Mouse (Mus musculus) telencephalon, adult 2 months (tissue): ENCODE results near the gene Nrxn2.
A peak's percentile ranks its signal among the peaks of the same experiment; 100 is the strongest.

Experiments
- DNase-seq: peaks from one replicate; pipeline ENCODE4 v3.0.0-alpha.2; 2011; ENCODE audit warnings: low read depth, low spot score

Nrxn2 gene

GRCm38 (mm10) chr19:6416894-6417761 is 1.4 kb upstream of the Nrxn2 start:
- no peak for DNase-seq

DNA sequence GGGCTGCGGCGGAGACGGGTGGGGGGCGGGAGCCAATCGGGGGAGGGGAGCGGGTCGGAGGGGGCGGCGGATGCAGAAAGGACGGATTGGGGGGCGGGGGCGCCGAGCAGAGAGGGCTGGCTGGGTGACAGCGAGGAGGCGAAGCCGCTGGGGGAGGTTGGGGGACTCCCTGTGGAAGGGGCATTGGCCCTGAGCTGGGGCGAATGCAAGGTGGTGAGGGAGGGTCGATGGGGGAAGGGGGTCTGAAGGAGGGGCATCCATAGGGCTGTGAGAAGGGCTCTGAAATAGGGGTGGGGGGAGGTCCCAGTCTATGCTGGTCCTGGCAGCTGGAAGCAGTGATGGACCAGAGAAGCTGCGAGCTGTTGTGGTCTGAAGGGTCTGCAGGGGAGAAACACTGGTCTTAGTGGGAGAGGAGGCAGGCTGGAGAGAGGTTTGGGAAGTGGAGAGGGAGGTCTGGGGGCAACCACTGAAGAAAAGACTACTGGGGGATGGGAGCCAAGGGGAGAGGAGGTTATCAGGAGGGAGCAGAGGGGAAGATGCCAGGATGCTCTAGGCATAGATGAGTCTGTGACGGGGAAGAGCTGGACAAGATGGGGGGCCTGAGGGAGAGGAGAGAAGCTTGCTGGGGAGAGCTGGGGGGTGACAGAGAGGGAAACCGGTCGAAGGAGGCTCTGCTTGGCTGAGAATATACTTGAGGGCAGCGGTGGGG is 607 bp downstream of the Nrxn2 start:
- no peak for DNase-seq

- DNase-seq: no peak
Observed at GRCm38 (mm10) chr19:6419805-6420310, 1.3 kb downstream of the Nrxn2 start.

GRCm38 (mm10) chr19:6420481-6421210 is 2.1 kb downstream of the Nrxn2 start:
- no peak for DNase-seq

GRCm38 (mm10) chr19:6421211-6421590 is 2.7 kb downstream of the Nrxn2 start:
- peak; percentile 73 for DNase-seq

DNA sequence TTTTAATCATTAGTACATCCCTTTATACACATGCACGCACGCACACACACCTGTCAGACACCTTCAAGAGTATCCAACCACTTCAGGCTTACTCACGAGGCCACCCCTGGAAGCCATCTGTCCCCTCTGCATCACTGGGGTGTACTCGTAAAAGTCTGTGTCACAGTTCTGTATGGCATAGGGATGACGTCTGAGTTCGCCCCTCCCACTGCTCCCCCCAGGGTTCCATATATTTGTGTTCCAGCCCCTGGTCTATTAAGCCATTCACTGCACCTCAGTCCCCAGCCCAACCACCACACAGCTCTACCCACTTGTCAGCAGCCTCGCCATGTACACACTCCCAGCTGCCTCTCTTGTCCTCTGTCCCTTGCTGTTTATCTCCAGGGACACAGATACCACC is 3.5 kb downstream of the Nrxn2 start:
- no peak for DNase-seq

GRCm38 (mm10) chr19:6423241-6423640 is 4.7 kb downstream of the Nrxn2 start:
- peak; percentile 64 for DNase-seq

- DNase-seq: no peak
Observed at GRCm38 (mm10) chr19:6424137-6424881, 5.8 kb downstream of the Nrxn2 start.

DNA sequence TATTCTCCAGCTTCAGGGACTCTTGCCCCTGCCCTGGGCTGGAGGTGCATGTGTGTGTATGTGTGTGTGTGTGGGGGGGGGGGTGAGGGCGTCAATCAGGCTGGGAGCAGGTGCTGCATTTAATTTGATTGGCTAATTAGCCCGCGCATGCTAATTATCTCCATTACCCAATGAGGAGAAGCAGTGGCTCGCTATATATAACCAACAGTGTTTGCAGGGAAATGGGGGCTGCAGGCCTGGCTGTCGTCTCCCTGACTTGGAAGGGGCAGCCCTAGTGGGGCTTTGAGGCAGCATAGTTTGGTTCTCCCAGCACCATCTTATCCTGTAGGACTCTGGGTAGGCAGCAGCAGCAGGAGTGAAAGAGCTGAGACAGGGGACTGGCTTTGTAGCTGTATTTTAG is 7.1 kb downstream of the Nrxn2 start:
- DNase-seq: no peak

- no peak for DNase-seq
Observed at GRCm38 (mm10) chr19:6426703-6427500, 8.4 kb downstream of the Nrxn2 start.

GRCm38 (mm10) chr19:6427653-6428434 is 9.3 kb downstream of the Nrxn2 start:
- DNase-seq: no peak

DNA sequence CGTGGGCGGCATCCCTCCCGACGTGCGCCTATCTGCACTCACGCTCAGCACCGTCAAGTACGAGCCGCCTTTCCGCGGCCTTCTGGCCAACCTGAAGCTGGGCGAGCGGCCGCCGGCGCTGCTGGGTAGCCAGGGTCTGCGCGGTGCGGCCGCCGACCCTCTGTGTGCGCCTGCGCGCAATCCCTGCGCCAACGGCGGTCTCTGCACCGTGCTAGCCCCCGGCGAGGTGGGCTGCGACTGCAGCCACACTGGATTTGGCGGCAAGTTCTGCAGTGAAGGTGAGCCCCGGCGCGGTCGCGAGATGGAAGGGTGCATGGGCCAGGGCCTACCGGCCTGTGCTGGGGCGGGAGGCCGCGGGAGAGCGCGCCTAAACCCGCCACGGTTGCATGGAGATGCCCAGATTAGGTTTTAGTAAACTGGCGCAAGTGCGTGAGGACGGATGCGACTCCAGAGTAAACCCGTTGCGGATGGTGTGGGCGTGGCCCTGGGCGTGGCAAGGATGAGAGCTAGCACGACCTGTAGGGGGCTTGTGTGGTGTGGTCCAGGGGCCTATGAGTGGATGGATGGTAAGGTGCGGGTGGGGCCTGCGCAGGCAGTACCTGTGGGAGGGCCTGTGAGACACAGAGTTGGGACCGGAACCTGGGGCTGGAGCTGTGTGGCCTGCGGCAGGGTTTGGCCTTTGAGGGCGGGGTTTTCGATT is 10.1 kb downstream of the Nrxn2 start:
- DNase-seq: no peak

- DNase-seq: no peak
Observed at GRCm38 (mm10) chr19:6443016-6443415, 24.5 kb downstream of the Nrxn2 start.

DNA sequence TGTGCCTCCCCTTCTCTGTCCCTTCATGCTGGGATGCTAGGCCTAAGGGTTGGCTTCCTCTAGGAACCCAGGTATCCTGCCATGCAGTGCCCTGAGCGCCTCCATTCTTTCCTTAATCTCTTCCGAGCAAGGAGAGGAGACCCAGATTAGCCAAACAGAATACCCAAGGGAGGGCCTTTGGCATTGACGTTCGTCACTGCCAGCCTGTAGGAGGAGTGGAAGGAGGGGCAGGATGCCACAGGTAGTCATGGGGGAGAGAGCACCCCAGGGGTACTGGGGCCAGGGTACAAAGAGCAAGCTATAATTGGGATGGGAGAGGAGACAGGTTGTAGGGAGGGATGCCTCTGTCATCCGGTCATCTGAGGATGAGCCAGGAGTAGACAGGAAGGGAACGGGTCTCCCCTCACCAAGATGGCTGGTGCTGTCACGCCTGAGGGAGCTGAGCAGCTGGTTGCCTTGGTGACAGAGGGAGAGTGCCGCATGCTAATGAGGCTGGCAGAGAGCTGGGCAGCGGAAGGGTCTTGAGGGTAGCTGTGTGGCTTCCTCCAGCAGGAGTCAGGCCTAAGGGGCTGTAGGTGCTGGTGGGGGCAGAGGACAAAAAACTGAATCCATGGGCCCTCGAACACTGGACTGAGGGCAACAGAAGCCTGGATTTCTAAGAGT is 27.4 kb downstream of the Nrxn2 start:
- no peak for DNase-seq

DNA sequence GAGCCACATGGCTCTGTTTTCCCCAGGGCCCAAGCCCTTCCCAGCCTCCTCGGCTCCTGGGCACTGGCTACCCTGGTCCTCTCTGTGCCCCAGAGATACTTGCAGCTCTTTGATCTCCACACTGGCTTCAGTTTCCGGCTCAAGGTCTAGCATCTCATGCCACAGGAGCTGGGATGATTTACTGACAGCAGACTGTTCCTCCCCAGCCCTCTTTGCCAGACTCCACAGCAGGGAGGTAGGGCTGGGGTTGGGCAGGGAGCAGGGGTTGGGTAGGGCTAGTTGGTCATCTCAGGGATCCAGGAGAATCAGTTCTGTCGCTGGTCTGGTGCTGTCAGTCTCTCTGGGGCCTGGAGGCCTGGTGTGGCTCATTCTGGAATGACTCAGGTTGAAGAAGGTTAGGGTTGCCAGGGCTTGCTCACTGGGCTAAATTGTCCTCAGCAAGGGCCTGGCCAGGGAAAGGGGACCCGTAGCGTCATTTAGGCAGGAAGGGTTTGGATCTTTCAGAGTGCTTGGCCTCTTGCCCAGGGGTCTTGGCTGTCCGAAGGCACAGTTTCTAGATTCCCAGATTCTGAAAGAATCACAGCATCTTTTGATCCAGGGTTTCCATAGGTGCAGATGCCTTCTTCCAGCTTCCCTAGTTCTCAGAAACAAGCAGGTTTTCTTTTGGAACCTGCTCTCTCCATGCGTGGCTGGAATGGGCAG is 28.4 kb downstream of the Nrxn2 start:
- DNase-seq: no peak

DNA sequence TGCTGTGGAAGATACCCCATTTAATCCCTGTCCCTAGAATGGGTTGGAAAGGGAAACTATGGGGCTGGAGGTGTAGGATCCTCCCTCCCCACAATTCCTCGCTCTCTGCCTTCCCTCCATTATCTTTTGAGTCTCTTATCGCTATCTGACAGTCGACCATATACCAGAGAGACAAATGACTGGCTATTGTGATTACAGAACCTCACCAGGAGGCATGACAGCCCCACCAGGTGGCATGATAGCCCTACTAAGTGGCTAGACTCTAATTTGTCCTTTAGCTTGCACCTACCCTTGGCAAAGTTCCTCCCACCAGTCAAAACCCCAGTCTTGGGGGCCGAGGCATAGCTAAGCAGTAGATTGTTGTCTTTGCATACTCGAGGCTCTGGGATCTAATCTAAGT is 30.2 kb downstream of the Nrxn2 start:
- DNase-seq: no peak

- DNase-seq: no peak
Observed at GRCm38 (mm10) chr19:6449841-6450240, 31.3 kb downstream of the Nrxn2 start.

GRCm38 (mm10) chr19:6452030-6452494 is 33.5 kb downstream of the Nrxn2 start:
- peak; percentile 91 for DNase-seq
